Mouse (Mus musculus): ENCODE data around the gene Slc31a1. TPM values are rescaled to one million over a fixed set of nuclear protein-coding genes. Genes with fewer than 3 reads are reported as not detected.

The Slc31a1 gene
- total RNA-seq (2021), result 10 to 100 TPM; 18.8 to 20.3 TPM

DNA sequence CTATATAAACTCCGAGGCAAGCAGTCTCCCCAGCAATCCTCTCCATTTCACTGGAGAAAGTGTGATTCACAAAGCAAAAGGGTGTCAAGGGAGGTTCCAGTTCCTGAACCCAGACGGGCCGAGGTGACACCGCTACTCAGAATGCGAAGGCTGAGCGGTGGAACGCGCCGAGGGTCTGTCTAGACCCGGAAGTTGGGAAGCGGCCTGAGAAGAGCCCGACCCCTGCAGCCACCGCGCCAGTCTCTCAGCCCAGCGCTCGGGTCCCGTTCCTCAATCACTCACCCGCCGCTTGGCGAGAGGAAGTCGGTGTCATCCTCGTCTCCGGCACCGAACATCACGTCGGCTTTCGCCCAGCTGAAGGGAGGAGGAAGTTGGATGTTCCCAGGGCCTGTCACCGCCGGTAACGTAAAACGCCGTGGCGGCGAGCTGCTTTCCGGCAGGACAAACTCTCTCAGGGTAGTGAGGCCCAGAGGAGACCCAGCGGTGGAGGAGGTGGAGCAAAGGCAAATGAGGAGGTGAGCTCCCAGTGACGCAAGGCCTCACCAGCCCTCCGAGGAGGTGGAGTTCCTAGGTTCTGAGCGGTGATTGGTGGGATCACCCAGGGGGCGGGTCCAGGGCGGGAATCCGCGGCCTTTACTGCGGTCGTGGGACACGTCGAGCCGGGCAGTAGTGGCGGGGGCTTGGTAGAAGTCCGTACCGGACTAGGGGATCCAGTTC is at the start of gene Slc31a1, which contains the start of gene Fkbp15:
TSS of gene Slc31a1 (plus strand) at position 640 of the 717 bp plus-strand sequence.
TSS of gene Fkbp15 (minus strand) at position 461 of the 717 bp plus-strand sequence.
- peak; percentile 93 to 95 for DNase-seq
- intact Hi-C loops (cut with DNase I), result loop anchor here (2.0 to 5.0 kb wide), 3 partner anchors 49 to 165 kb away; partner anchors contain the start of genes 4933430I17Rik, Cdc26, Hdhd3 and Pole3

DNA sequence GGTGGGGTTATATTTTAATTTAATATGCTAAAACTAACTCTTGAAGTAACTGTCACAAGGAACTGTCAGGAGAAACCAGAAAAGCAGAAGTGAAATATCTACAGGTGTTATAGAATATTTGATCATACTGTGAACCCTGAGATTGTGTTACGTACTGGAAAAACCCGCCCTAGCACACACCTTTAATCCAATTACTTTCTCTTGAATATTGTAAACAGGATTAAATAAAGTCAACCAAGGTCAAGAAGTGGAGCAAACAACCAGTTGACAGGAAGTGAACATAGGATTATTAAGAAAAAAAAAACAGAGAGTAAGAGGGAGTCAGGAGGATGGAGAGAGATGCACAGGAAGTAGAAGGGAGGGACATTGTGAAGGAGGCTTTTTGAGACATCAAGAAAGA is 47.7 kb upstream of the Slc31a1 start:
- intact Hi-C loops (cut with DNase I), result no loop called here
- DNase-seq, result no peak

DNA sequence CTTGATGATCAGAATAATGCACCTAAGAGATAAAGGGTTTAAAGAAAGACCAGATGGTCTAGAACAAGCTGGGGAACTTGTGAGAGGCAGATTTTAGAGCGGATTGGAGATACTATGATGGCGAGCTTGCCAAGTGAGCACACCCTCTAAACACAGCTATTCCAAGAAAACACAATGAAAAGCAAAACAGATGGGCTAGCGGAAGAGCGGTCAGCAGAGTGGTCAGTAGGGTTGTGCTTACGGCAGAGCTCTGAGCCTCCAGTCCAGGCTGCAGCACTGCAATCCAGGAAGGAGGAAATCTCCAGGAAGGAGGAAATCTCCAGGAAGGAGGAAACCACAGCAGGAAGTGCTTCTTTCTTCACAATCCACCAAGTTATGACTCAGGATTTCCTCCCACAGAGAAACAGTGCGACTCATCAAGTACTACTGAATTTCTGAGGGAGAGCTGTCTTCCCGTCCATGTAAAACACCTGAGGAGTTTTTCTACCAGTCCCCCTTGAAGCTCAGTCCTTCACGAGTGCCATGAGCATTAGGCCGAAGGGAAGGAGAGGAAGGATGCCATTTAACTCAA is 46.8 kb upstream of the Slc31a1 start:
- intact Hi-C loops (cut with DNase I), result no loop called here
- no peak for DNase-seq

DNA sequence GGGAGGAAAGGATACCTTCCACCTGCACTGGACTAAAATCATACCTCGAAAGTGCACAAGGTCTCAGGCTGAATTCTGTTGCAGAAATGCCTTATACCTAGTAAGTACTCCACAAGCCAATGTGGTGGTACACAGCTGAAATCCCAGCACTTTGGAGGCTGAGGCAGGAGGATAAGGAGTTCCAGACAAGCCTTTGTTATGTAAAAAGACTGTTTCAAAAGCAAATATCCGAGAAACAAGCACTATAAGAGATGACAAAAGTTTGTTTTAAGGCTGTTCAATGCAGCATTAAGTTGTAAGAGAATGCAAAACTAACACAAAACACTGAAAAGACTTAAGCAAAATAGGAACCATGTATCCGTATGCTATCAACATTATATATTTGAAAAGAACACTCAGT is 46.0 kb upstream of the Slc31a1 start:
- intact Hi-C loops (cut with DNase I), result no loop called here
- no peak for DNase-seq

DNA sequence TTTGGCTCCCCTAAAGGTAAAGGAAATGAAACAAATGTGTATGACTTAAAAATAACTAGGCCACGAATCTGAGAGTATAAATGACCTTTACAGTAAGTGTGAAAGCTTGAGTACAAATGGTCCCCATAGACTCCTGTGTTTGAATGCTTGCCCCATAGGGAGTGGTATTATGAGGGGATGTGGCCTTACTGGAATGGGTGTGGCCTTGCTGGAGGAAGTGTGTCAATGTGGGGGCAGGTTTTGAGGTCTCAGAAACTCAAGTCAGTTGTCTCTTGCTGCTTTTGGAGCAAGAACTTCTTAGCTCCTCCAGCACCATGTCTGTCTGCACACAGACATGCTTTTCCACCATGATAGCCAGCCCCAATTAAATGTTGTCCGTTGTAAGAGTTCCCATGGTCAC is 44.1 kb upstream of the Slc31a1 start:
- no peak for DNase-seq
- intact Hi-C loops (cut with DNase I), result no loop called here

DNA sequence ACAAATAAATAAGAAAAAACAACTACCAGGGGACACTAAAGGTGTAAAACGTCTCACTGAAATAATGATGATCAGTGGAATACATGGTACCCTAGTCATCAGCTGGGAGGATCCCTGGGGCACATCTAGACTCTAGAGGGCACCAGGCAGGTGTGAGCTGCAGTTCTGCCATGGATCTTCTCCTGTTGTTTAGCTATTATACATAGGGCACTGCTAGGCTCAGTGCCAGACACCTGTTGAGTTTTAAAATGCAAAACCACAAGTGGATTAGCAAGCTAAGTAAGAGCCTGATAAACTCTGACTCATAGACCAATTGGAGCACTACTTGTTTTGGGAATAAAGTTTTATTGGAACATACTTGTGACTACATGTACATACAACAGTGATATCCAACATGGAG is 42.2 kb upstream of the Slc31a1 start:
- DNase-seq, result no peak
- intact Hi-C loops (cut with DNase I), result no loop called here

DNA sequence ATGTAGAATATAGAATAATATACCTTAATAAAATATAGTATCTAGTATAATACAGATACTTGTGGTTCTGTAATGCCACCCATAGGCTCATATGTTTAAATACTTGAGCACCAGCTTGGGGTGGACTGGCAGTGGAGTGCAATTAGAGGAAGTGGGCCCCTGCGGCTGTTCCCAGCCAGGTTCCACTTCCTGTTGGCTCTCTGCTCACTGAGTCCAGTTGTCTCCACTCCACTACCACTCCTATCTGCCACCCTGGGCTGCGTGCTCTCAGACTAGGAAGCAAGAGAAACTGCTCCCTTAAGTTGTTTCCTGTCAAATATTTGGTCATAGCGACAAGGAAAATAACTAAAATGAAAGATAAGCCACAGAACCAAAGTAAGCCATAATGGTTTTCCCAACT is 37.8 kb upstream of the Slc31a1 start:
- intact Hi-C loops (cut with DNase I), result no loop called here
- DNase-seq, result no peak

DNA sequence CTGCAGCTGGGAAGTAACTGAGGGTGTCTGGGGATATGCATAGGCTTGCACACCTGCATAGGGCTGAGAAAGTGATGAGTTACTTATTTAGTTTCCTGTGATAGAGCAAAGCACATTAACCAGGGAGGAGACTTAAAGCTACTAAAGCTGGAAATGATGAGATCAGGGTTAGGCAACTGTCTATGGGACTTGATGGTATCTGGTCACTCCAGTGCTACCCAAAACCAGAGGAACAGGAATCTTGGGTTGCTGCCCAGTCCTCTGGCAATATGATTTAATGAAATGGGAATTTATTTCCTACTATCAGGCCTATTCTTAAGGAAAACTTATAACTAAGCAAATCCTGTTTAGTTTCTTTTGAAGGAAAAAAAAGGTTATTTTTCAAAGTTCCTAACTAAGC is 34.4 kb upstream of the Slc31a1 start:
- intact Hi-C loops (cut with DNase I), result no loop called here
- DNase-seq, result no peak

DNA sequence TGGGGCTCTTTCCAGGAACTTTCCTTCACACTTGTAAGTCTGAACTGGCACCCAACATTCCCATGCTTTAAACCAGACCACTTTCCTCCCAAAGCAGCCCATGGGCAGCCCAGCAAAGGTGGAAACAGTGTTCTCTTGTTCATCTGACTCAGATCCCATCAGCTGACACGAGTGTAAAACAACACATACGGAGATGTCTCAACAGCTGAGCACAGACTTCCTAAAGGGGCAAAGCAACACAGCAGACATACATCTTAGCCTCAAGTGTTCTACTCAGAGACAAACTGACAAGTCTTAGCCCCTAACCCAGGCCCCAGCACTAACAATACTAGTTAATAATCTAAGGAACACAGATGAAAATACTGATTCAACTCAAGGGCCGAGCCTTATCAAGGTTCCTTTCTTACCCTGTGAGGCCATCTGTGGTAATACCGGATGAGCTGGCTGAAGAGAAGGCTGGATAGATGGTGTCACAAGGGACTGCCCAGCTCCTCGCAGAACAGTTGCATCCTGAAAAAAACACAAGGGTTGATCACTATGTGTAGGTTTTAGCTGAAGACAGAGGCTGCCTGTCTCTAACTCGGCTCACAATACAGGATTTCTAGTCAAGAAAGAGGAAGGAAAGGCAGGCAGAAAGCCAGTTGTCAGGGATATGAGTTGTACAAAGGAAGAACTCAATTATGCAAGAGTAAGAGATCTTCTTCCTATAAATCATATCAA is 31.4 kb upstream of the Slc31a1 start:
- intact Hi-C loops (cut with DNase I), result no loop called here
- DNase-seq, result peak in 1 of 2 experiments; percentile 7

DNA sequence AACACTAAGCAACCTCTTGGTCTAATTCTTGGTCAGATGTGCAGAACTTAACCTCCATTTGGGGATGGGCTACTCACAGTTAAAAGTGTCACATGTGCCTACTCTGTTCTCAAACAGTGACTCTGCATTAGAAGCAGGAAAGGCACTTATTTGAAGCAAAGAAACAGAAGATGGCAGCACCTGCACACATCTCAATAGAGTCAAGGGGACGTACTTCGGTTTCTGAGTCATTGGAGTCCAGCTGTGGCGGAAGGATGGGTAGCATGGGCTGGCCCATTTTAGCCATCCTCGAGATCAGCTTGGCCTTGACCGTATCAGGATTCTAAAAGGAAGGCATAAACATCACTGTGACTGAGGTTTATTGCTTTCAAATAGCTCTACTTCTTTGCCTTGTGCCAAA is 28.6 kb upstream of the Slc31a1 start:
- intact Hi-C loops (cut with DNase I), result no loop called here
- DNase-seq, result no peak

DNA sequence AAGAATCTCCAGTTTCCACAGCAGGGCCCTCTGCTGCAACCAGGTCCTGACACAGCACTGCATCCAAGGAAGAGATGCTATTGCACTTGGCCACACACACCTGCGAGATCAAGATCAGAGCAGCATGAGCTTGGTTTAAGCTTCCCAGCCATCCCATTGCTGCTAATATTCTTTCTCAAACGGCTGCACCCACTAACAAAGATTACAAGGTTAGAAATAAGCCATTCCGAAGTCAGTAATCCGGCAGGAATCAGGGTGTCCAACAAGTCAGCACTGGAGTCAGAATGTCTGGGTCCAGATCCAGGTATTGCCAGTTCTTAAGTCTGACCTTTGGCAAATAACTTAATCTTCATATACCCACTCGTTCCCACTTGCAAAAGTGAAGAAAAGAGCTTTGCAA is 22.0 kb upstream of the Slc31a1 start:
- intact Hi-C loops (cut with DNase I), result no loop called here
- DNase-seq, result no peak

DNA sequence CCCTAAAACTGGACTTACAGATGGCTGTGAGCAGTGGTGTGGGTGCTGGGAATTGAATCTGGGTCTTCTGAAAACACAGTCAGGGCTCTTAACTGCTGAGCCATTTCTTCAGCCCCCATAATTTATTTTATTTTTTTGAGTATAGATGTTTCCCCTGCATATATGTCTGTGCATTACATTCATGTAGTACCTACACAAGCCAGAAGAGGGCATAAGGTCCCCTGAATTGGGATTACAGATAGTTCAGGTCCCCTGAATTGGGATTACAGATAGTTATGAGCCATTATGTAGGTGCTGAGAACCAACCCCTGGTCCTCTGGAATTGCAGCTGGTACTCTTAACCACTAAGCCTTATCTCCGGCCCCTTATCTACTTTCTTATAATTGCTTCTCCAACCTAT is 16.5 kb upstream of the Slc31a1 start:
- intact Hi-C loops (cut with DNase I), result loop anchor here (5.0 to 10.0 kb wide), 2 partner anchors 63 to 421 kb away; partner anchors contain the start of genes Cdc26 and Prpf4
- no peak for DNase-seq

DNA sequence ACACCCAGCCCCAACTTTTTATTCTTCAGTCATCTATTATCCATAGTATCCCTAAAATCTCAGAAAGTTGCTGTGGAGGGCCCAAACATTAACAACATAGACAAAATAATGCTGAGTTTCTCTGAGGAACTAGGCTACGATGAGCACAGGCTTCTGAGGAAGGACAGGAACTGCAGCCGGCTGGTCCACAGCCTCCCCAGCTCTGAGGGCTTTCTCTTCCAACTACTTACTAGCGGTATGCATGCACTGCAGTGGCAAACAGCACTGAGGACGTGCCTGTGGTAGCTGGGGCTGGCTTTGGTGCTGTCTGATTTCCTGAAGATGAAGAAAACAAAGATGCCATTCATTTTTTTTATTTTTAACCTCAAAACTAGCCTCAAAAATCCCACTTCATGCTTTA is 14.7 kb upstream of the Slc31a1 start:
- intact Hi-C loops (cut with DNase I), result loop anchor here (10.0 kb wide), 1 partner anchor 419 kb away; no protein-coding TSS in a partner anchor
- DNase-seq, result no peak

DNA sequence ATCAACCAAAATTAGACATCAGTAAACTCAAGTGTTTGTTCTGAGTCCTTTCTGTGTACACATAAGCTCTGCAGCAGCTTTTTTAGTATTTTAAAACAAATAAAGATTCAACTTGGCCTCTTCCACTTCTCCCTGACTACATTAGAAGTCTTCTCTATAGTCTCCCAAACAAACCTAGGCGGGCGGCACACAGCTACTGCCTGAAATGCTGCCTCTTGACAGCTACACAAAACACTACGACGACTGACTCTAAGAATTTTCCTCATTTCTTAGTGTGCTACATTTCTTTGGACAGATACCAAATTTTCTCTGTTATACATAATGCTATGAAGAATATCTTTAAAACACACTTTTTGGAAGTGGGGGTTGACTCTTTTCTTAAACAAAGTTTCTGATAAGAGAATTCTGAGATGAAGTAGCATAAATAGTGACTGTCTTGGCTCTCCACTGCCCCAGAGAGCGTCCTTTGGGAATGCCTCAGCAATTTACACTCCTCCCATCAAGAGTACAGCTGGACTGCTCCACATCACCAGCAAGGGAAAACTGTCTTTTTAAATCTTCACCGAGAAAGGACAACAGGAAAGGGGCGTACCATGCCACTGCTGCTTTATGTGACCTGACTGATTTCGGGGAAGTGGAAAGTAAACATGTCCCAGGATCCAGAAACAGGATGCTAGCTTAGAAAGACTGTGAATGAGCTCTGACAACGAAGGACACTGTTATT is 12.8 kb upstream of the Slc31a1 start:
- intact Hi-C loops (cut with DNase I), result loop anchor here (10.0 kb wide), 1 partner anchor 417 kb away; no protein-coding TSS in a partner anchor
- DNase-seq, result no peak

DNA sequence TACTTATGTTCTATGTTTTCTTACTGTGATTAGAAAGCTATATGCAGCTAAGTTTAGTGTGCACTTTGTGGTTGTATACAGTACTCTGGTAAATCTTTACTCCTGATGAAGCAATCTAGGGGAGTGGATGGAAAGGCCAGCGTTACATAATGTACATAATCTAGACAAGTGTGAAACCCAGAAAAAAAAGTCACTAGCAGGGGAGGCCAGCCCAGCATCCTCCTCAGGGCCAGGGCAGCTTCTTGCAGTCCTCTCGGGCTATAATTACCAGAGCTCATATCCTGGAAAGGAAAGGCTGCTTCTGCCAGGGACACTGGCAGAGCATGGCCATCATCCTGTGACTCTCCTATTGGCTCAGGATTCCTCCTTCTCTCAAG is 12.2 kb upstream of the Slc31a1 start:
- DNase-seq, result no peak
- intact Hi-C loops (cut with DNase I), result loop anchor here (10.0 kb wide), 1 partner anchor 416 kb away; no protein-coding TSS in a partner anchor

DNA sequence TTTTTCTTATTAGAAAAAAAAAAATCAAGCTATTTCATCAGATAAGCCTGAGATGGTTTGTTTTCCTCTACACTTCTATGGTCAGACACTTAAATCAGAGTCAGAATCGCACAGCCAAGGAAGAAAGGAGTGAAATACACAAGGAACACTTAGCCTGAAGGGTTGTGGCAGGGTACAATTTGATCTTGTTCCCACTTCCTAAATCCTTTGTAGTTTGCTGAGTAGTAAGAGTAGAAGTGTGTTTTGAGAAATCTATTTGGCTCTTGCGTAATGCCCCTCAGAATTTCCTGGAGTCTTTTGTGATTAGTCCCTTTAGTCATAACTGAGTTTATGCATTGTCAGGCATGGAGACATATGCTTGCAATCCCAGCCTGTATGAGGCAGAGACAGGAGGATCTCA is 11.2 kb upstream of the Slc31a1 start:
- intact Hi-C loops (cut with DNase I), result loop anchor here (10.0 kb wide), 1 partner anchor 415 kb away; no protein-coding TSS in a partner anchor
- no peak for DNase-seq

DNA sequence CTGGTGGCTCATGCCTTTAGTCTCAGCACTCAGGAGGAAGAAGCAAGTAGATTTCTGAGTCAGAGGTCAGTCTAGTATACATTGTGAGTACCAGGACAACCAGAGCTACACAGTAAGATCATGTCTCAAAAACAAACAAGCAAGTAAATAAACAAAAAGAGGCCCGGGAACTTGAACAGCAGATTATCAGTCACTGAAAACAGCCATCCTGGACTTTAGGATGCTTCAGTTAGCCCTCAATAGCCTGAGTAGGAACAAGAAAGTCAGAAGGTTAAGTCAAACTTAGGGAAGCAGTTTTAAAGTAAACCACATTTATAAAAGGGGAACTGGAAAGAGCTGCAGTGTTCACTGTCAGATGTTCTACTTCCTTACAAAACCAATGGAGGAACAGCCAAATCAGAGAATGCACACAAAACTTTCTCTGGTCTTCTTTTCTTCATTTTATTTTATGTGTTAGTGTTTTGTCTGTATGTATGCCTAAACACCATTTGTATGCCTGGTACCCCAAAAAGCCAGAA is 2.8 kb upstream of the Slc31a1 start:
- no peak for DNase-seq
- intact Hi-C loops (cut with DNase I), result no loop called here

DNA sequence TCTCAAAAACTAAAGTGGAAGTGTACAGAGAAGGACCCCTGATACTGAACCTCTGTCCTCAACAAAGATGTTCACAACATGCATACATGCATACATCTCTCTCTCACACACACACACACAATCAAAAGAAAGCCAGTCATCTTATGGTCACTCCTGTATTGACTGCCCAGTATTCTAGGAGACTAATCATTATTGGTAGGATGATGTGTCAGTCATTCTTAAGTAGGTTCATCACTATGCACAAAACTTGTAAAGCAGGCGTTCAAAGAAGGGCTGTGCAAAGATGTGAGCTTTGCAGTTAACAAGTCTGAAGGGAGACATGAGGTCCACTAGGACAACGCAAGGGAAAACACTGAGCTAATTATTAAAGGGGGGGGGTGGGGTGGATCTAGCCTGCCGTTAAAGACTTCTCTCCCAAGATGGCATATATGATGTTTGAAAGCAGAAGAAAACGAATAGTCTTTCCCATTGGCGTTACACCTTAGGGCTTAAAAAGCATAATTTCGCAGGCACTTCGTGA is 1.2 kb upstream of the Slc31a1 start:
- intact Hi-C loops (cut with DNase I), result no loop called here
- no peak for DNase-seq

DNA sequence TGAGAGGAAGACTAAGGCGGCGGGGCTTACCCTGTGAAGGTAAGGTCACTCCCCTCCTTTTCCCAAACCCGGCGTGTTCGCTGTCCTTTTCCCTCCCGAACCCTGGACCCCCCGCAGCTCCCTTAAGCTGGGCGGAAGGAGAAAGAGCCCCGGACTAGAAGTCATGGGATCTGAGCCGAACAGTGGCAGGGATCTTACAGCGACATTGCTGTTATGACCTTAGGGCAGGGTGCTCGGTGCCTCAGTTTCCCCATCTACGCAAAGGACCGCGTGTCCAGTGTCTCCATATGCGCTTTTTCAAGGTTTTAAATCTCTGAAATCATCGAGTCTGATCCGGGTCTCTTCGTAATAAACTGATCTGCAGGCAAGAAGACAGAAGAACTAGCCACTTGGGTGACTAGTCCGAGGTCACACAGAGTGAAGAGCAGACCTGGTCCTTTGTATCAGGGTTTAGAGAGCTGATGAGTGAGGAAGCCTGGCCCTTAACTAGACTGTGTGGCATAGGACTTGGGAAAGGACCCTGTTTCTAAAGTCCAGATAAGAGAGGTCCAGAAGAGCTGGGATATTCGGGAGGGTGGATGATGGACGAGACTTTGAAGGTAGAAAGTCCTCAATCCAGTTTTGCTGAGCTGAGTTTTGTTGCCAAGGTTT is 403 bp downstream of the Slc31a1 start:
- intact Hi-C loops (cut with DNase I), result loop anchor here (2.0 to 5.0 kb wide), 3 partner anchors 48 to 164 kb away; partner anchors contain the start of genes 4933430I17Rik, Cdc26, Hdhd3 and Pole3
- peak in 1 of 2 experiments; percentile 10 for DNase-seq

All from heart, postnatal 36 days (tissue).